Mouse (Mus musculus) ovary, postnatal 14 days (tissue): ENCODE measurements at regions not wholly inside any gene's neighbourhood (a gene's known extent, or its start where the extent isn't known, plus 50 kb on each side); places are given as distances from the start of the nearest gene placed in this dataset.

ENCODE experiments used
- DNase-seq: peaks from one replicate; pipeline ENCODE4 v3.0.0; 2022; ENCODE audit warnings: low spot score

DNA sequence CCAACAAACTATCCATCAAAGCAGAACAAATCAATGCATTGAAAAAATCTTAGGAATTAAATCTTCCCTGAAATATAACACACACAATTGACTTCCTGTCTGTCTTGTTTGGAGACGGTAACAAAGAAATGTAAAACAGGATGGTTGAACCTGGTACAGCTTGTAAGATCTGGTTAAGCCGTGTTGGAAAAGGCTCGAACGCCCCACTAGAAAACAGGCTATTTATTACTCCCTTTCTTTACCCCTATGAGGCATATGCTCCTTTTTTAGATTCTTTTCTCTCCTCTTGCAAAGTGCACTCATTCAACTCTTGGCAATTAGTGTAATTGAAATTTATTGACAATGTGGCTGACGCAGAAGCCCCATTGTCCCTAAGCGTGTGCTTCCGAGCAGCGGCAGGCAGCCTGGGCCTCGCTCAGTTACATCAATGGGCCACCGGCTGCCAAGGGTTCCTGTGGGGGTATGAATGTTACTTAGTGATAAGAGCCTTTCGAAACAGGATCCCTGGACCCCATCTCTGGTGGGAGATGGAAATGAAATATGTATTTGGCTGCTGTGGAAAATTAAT lies 297.2 kb upstream of the Adamts16 start:
- no peak for DNase-seq

GRCm38 (mm10) chr13:71135940-71136632 lies 294.5 kb upstream of the Adamts16 start:
- no peak for DNase-seq

GRCm38 (mm10) chr13:71121484-71121883 lies 279.9 kb upstream of the Adamts16 start:
- DNase-seq, result peak; percentile 15

DNA sequence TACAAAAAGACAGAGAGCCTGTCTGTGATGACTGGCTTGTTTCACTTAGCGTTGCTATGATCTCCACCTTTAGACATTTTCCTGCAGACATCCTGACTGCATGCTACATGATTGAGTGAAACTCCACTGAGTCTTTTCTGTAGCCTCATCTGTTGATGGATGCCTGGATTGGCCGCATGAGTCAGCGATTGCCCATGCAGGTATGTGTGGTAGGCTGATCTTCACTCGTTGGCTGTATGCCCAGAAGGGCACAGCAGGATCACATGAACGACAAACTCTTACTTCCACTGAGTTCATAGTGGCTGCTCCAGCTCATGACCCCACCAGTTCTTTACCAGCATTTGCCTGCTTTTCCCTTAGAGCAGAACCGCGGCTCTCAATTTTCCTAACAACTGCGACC lies 266.6 kb upstream of the Adamts16 start:
- DNase-seq, result no peak

DNA sequence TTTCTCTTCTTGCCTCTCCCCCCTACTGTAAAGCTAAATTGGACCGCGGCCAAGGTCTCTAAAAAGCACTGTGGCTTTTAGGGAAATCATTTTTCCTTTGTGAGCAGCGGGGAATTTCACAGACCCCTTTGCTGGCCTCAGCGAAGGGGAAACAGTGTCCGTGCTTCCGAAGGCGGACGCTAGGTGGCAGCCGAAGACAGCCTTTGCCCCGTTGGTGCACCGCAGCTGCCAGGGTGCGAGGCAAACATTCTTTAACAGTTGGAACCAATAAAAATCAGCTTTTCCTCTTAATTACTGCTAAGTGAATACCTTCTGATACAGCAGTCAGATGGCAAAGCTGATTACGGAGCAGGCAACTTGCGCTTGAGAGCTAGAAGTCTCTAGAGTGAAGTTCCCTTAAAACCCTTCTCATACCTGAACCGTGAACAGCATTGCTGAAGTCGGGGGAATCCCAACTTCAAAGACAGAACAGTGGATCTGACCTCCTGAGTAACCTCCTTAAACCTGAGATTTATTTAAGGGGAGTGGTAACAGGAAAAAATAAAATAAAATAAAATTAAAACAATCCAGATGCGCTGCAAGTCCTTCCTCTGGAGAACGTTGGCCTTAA lies 263.7 kb upstream of the Adamts16 start:
- DNase-seq, result peak; percentile 67

DNA sequence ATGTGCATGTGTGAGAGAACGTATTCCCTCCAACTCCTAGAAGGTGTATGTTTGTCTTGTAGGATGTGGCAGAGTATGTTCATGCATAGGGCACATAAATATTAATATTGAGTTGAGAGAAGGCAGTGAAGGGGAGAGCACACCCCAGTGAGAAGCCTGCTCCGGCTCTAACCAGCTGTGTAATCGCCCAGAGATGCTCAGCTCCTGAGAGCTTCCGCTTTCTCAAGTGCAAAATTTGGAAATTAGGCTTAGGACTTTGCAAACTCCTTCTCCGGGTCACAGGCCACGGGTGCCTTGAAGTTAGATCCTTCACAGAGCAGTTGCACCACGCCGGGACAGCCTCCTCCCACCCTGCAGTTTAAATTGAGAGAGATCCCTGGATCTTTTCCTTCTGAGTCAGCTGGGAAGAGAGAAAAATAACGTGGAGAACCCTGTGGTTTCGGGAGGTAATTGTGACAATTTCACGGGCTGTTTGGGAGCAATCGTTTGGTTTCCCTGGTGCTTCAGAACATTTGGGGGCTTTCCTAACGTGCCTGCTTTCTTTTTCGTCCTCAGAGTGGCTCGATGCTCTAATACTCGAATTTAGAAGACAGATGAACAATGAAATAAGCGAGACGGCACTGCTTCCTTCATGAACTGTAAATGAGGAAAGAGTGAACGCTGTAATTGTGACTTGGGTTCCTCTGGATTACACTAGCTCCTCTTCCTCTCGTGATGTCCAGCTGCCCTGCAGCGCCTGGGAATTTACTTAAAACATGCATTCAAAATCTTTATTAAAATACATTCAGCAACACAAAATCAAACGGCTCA lies 263.0 kb upstream of the Adamts16 start:
- DNase-seq, result no peak

DNA sequence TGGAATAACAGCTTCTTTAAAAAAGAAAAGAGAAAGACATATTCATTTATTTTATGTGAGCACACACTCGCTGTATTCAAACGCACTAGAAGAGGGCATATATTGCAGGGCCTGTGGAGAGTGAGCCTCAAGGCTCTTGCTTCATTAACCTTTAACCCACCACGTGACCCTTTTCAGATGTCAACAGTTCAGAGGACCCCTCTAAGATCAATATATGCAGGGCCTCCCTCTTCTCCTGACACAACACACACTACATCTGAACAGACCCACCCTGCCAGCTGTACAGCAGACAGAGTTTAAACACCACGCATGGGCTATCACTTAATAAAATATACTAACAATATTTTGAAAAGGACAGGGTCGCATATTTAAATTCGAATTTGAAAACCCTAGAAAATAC lies 242.7 kb upstream of the Adamts16 start:
- DNase-seq, result no peak

DNA sequence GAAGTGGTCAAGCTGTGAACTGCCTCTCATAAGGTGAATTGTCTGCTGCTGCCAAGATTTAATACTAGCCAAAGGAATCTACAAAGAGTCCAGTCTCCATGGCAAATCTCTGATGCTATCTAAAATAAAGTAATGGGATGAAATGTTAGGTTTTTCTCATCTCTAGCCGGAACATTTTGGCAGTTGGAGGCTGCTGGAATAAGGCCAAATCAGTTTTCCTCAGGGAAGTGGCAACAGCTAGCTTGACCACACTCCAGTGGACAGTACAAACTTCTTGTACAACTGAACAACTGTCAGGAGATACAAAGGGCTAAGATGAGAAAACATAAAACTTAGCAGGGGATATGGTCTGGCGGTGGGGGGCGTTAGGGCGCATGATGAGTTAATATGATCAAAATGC lies 234.3 kb upstream of the Adamts16 start:
- no peak for DNase-seq

GRCm38 (mm10) chr13:71074012-71074411 lies 232.4 kb upstream of the Adamts16 start:
- no peak for DNase-seq

DNA sequence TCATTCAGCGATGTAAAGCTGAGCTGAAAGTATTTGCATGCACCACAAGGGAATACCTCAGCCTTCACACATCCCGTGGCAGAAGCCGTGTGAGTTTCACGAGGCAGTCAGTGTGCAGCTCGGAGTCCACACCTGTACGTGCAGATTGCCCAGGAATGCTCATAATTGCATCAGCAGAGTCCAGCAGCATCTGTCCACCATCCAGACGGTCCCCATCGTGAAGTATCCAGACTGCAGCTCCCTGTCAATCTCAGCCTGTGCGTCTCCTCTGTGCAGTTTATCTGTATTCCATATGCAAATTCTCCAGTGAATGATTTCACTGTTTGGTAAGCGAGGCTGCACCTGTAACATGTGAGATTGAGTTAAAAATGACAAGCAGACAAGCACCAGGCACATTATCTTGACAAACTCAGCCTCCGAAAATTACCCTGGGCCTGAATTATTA lies 227.2 kb upstream of the Adamts16 start:
- DNase-seq, result no peak

- no peak for DNase-seq
Measured at GRCm38 (mm10) chr13:71068011-71068410, 226.4 kb upstream of the Adamts16 start.

GRCm38 (mm10) chr13:71065568-71065967 lies 224.0 kb upstream of the Adamts16 start:
- DNase-seq, result no peak

DNA sequence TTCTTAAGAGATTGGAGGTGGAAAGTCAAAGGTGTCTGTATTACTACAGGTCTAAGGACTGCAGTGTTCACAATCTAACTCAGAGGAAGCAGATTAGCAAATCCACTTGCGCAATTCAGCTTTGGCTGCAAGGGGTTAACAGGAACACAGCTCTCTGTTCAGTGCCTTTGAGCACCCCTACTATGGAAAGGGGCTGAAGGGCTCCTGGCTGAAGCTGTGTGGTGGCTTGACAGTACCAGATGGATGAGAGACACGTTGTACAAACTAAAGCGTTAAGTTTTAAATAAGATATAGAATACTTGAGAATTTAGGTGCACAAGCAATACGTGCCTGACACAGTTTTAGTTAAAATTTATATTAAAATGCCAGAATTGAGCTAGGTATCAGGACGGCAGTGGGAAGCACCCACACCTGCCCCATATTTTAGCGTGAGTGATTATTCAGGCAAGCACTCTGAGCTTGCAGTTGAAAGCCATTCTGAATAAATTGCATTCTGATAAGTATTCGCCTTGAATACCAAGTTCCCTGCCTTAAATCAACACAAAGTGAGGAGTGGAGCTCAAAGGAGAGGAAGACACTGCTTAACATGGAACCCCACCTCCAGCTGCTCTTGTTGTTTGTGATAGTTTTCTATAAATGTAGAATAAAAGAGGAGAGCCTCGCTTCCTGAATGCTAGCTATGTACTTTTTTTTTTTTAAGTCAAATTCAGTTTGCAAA lies 223.1 kb upstream of the Adamts16 start:
- no peak for DNase-seq

DNA sequence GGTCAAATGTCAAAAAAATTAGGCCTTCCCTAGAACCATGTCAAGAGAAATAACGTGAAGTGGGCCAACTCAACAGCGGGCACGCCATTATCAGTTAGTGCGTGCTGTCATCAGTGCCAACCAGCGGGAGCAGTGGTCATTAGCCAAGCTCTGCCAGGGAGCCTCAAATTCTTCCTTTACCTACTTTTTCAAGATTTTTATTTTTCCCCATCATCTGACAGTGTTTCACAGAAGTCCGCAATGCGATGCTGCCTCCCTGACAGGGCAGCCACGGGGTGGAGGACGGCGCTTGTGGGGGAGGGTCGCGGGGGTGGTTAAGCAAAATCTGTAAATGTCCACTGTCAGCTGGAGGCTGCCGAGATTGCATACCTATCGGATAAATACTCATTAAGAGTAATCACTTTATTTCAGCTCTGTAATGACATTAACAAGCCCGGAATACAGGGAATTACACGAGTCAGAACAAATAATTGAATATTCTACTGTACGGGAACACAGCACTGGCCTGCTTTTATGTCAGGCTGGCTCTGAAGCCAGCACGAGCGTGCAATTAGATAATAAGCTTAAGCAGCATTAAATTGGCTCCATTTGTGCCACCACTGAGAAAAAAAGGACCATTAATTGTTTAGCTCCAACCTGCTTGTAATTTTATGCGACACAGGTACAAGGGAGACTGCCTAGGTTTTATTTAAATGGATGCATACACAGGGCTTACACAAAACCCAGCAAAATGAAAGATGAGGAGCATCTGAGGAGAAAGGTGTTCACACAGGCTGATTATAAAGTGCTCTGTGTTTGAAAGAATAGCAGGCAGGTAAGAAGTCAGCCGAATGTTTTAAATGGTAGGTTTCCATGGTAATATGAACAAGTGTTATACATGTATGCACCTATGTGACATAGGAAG lies 212.0 kb upstream of the Adamts16 start:
- DNase-seq, result no peak

- DNase-seq, result no peak
Measured at GRCm38 (mm10) chr13:71050646-71051045, 209.0 kb upstream of the Adamts16 start.

GRCm38 (mm10) chr13:71036000-71036399 lies 194.4 kb upstream of the Adamts16 start:
- no peak for DNase-seq

DNA sequence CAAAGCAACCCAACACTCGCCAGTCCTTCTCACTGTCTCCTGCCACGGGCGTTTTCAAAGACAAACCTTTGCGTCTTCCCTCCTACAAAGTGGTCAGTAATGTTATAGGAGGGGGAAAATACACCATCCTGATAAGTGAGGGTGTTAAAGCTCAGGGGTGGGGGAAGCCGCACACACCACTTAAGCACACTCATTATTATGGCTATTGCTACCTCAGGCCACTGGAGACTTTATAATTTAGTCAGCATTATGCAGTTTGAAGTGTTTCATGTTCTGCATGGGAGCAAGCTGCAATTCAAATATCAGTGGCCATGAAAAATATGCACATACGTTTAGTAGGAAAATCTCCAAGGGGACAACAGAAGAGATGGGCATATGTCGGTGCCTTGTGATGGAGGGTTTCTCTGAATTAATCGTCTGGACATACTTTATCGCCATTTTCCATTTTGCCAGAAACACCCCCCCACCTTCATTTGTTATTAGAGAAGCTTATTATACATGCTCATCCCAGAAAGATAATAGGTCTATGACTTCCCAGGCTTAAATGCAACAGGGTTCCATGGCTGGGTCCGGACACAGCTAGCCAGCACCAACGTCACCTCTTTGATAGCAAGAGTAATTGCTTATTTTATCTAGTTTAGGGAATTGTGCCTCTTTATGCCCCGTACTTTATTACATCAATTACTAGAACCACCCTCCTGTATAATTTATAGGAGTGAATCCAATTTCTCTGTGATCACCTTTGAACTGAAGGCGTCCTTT lies 193.5 kb upstream of the Adamts16 start:
- DNase-seq, result no peak

DNA sequence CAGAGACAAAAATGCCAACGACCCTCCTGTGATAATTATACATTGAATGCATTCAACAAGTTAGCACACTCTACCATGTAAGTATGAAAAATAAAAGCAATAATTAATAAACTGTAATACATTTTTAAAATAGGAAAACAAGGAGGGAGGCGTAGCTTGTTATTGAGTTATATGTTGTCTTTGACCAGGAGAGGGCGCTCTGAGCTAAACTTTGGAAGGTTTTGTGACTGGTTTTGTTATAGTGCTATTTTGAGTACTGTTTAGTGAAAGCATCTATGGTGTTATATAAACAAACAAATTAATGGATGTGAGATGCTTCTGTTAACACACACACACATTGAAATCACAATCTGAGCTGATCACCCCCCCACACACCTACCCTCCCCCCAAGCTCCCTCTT lies 166.6 kb upstream of the Adamts16 start:
- peak; percentile 13 for DNase-seq

GRCm38 (mm10) chr13:71006117-71006516 lies 164.5 kb upstream of the Adamts16 start:
- peak; percentile 26 for DNase-seq

- no peak for DNase-seq
Measured at GRCm38 (mm10) chr13:71003517-71003916, 161.9 kb upstream of the Adamts16 start.
